Mouse (Mus musculus) forebrain, embryonic 16.5 days (tissue): ENCODE data around the gene Mrpl48. TPM values are rescaled to one million over a fixed set of nuclear protein-coding genes. Genes with fewer than 3 reads are reported as not detected.

ENCODE experiments used
- ATAC-seq: fragments of 200-750 bp; cut with Nextera tagmentation; 2 replicates; pipeline ENCODE4 v1.8.0; 2017; ENCODE audit warnings: mild to moderate bottlenecking, moderate library complexity
- H3K27ac ChIP-seq: fragments of 300-500 bp; sonication (generic); 2 replicates; pipeline ENCODE4 v1.5.1; 2014; ENCODE audit warnings: low read length, control low read depth
- H3K27me3 ChIP-seq: fragments of 300-500 bp; sonication (generic); replicated peaks from 2 replicates; pipeline ENCODE4 v1.6.1; 2014; ENCODE audit warnings: low read length; ENCODE audit not compliant: control insufficient read depth, insufficient read depth
- H3K36me3 ChIP-seq: fragments of 300-500 bp; sonication (generic); 2 replicates; pipeline ENCODE4 v1.6.1; 2014; ENCODE audit not compliant: control insufficient read depth, insufficient read depth
- H3K4me1 ChIP-seq: fragments of 300-500 bp; sonication (generic); replicated peaks from 2 replicates; pipeline ENCODE4 v1.6.1; 2014; ENCODE audit warnings: low read length; ENCODE audit not compliant: control insufficient read depth, insufficient read depth
- H3K4me2 ChIP-seq: fragments of 300-500 bp; sonication (generic); 2 replicates; pipeline ENCODE4 v1.6.1; 2014; ENCODE audit warnings: mild to moderate bottlenecking, low read length, control low read depth
- H3K4me3 ChIP-seq: fragments of 300-500 bp; sonication (generic); replicated peaks from 2 replicates; pipeline ENCODE4 v1.5.1; 2014; ENCODE audit warnings: mild to moderate bottlenecking, low read length, control low read depth
- H3K9ac ChIP-seq: fragments of 300-500 bp; sonication (generic); replicated peaks from 2 replicates; pipeline ENCODE4 v1.6.1; 2014; ENCODE audit warnings: low read depth, low read length, control low read depth
- H3K9me3 ChIP-seq: fragments of 300-500 bp; sonication (generic); 2 replicates; pipeline ENCODE4 v1.6.1; 2016; ENCODE audit warnings: low read length; ENCODE audit not compliant: control insufficient read depth
- WGBS: fragments of 180-500 bp; shearing (Covaris S2); extraction: QIAGEN DNeasy Blood & Tissue Kit; methylation state at CpG from one replicate; pipeline ENCODE4 v1.1.7; 2014; 5-methylcytosine and 5-hydroxymethylcytosine counted together
- polyA plus RNA-seq: library from polyadenylated mRNA; unstranded; fragments of >200 nt; fragmentation: Nextera tagmentation; extraction: Ambion mirVana; gene quantifications from 2 replicates; pipeline ENCODE4 v1.2.1, GENCODE M21; 2015

The Mrpl48 gene
- polyA plus RNA-seq, 1 experiment from 2014 or later: 70.1 TPM

DNA sequence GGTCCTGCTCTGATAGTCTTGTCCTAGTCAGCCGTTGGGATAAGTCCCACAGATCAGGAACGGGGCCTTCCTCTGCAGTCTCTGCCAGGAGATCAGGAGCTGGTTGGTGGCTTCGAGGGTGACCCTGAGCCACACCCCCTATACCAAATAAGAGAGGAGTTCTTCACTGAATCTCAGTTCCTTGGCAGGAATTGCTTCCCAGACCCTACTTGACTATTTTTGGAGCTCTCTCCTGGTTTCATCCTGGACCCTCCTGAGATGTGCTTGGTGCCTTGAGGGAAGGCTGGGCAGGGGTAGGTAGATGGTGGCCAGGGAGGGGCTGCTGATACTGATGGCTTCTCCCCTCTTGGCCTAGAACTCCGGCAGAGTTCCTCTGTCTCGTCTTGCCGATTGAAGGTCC, 111.7 kb downstream of the Mrpl48 start:
- Histone ChIP-seq H3K36me3 (no peaks in the 10 kb centered on the region), H3K4me3 (no peak overlapping the region), H3K27me3 (no peaks in the 10 kb centered on the region), H3K27ac (no peak overlapping the region), H3K4me1 (peaks cover 19% of the 10 kb centered on the region), H3K9ac (no peak overlapping the region), H3K9me3 (no peaks in the 10 kb centered on the region), H3K4me2 (no peak overlapping the region)
- WGBS: 86% methylated on average over 6 of the region's 6 CpGs
- no peak for ATAC-seq

Other genes with a start within 250 kb of the Mrpl48 start
- 28.9 and 29.1 TPM in 2 replicates for gene C2cd3, start 236.1 kb downstream of the Mrpl48 start, polyA plus RNA-seq
- 157 and 158 TPM in 2 replicates for gene Ppme1, start 236.0 kb downstream of the Mrpl48 start, polyA plus RNA-seq
- not detected in 2 replicates for gene Ucp3, start 135.3 kb downstream of the Mrpl48 start, polyA plus RNA-seq
- 42.3 and 49.6 TPM in 2 replicates for gene Ucp2, start 115.0 kb downstream of the Mrpl48 start, polyA plus RNA-seq
- 3.0 and 3.3 TPM in 2 replicates for gene Dnajb13, start 93.3 kb downstream of the Mrpl48 start, polyA plus RNA-seq
- gene Coa4, start 71.2 kb downstream of the Mrpl48 start, polyA plus RNA-seq: 10.1 and 12.3 TPM in 2 replicates
- 209 and 217 TPM in 2 replicates for gene Rab6a, start 891 bp downstream of the Mrpl48 start, polyA plus RNA-seq
- 7.1 and 7.6 TPM in 2 replicates for gene Plekhb1, start 54.1 kb upstream of the Mrpl48 start, polyA plus RNA-seq
- gene Fam168a, start 98.3 kb upstream of the Mrpl48 start, polyA plus RNA-seq: 118 and 119 TPM in 2 replicates